Mouse (Mus musculus): ENCODE data around the gene Slc37a4. TPM values are rescaled to one million over a fixed set of nuclear protein-coding genes. Genes with fewer than 3 reads are reported as not detected.
"Not testable (repeated sequence)": the region's sequence is repeated elsewhere in the genome, so short reads cannot be mapped to it uniquely, and the experiment has no call there.

Slc37a4 gene
- total RNA-seq (2021) = 21.4 and 27.1 TPM in 2 replicates
- long read RNA-seq, transcript Slc37a4-201 (8 exons, 2,086 nt) = major isoform, 190 of 230 reads
- long read RNA-seq, partial matches to known transcripts = 13 of 230 reads
- long read RNA-seq, other reads (novel, unspliced or antisense) = 19 of 230 reads

GRCm38 (mm10) chr9:44396684-44397411, at the start of gene Slc37a4:
Gene Slc37a4, plus strand, starts transcription at chr9:44396852.
- DNase-seq = peak; percentile 95

DNA sequence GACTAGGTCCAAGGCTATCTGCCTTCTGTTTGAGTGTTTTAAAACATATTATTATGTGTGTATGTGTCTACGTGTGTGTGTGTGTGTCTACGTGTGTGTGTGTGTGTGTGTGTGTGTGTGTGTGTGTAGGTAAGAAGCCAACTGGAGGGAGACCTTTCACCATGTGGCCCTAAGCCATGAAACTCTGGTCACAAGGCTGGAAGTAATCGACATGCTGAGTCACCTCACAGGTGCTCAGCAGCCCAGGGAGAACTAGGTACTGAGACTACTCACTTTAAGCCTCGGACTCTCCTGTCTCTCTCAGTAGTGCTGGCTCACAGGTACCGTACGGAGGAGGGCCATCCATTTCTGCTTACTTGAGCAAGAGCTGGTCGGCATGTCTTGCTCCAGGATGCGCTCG, 49.5 kb upstream of the Slc37a4 start:
- no peak for DNase-seq

DNA sequence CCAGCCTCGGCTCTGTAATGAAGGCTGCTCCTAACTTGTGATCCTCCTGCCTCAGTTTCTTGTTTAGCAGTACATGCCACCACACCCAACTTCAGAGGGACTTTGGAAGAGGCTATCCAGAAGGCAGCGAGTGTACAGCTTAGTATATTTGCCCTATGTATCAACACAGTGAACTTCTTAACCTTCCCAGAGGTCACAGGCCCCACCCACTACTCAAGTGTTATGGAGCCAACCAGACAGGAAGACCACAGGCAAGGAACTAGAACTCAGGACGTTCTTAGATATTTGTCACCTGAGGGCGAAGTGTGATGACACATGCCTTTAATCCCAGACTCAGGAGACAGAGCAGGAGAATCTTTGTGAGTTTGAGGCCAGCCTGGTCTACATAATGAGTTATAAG, 49.0 kb upstream of the Slc37a4 start:
- DNase-seq = no peak

DNA sequence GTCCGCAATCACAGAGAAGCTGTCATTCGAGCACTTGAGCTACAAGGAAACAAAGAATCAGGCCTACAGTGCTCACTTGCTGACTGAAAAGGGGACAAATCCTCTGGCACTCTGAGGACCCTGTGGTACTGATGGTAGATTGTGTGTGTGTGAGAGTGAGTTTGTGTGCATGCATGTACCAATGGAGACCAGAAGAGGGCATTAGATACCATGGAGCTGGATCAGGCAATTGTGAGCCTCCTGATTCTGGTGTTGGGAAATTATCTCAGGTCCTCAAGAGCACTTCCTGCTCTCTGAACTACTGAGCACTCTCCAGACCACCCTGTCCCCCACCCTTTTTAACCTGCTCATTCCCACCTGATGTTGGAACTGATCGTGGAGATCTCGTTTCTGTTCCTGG, 48.1 kb upstream of the Slc37a4 start:
- DNase-seq = no peak

DNA sequence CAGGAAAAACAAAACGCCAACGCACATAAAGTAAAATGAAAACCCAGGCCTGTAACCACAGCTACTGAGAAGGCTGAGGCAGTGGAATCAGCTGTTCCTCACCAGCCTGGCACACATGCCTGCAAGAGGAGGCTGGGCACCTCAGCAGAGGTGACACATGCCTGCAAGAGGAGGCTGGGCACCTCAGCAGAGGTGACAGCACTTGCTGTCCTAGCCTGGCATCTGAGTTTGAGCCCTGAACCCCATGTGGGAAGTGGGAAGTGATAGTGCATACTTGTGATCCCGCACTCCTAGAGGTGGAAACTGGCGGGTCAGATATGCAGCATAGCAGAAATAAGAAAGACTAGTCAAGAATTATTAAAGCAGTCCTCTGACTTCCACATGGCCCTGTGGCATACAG, 45.3 kb upstream of the Slc37a4 start:
- no peak for DNase-seq

DNA sequence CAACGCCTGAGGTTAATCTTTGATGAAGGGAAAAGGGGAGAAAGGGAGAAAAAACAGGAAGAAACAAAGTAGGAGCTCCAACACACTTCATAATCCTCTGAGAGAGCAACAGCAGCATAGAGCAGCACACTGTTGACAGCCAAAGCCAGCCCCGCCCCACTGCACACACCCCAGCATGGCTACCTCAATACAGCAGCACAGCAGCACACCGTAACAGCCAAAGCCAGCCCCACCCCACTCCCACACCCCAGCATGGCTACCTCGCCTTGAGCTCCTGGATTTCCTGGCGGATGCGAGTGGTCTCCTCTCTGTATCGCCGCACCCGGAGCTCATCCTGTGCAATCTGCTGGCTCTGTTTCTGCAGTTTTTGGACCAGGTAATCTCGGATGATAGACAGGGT, 44.3 kb upstream of the Slc37a4 start:
- no peak for DNase-seq

- DNase-seq = peak; percentile 28
Observed at GRCm38 (mm10) chr9:44353142-44353541, 43.5 kb upstream of the Slc37a4 start.

DNA sequence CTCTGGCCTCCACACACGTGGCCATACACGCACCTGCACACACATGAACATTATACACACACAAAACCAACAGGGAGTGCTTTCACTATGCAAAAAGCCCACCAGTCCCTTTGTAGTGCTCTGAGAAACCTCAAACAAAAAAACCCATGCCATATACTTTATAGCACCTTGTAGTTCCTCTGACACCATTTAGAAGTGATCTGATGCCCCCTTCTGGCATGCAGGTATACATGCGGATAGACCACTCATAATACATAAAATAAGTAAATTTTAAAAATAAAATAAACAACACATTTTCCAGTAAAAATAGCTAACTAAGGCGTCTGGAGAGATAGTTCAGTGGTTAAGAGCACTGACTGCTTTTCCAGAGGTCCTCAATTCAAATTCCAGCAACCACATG, 39.4 kb upstream of the Slc37a4 start:
- no peak for DNase-seq

DNA sequence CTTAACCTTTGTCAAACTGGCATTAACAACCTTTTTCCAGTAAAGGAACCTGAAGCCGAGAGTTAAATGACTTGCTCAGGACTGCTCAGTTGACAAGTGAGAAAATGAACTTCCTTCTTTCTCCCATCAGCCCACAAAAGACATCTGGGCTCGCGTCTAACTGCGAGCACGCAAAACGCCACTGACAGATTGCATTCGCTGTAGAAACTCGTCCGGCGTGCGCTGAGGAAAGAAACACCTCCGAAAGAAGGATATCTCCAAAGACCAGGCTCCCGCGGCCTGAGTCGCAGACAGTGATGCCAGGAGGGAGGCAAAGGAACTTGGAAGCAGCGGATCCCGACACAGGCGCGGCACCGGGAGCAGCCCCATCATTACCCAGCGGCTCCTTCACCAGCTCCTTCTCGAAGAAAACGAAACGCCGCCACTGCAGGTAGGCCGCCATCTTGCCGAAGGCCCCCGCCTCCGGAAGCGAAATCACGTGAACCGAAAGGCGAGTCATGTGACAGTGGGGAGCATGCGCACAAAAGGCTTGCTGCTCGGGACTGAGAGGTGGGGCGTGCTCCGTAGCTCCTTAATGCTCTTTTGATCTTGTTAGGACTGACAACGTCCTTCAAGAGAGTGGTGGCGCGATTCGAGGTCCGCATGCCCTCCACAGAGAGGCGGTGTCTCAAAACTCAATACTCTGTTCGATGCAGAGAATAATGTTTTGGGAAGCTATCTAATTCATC, 35.3 kb upstream of the Slc37a4 start, which contains the start of gene Vps11:
Vps11 (minus strand) TSS at position 481 of the 728 bp plus-strand sequence.
- peak; percentile 94 for DNase-seq

GRCm38 (mm10) chr9:44361931-44362330, 34.7 kb upstream of the Slc37a4 start:
- not testable (repeated sequence) for DNase-seq

DNA sequence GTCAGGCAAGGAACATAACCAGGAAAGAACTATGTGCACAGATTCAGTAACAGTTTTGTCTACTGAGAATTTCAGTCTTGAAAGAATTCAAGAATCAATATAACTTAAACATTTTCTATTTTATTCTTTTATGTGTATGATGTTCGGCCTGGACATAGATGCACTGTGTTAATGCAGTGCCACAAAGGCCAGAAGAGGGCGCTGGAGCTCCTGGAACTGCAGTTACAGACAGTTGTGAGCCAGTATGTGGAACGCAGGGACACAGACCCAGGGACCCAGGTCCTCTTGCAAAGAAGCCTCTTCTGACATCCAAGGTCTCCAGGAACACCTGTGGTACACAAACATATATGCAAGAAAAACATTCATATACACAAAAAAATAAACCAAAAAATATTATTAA, 32.2 kb upstream of the Slc37a4 start:
- no peak for DNase-seq

DNA sequence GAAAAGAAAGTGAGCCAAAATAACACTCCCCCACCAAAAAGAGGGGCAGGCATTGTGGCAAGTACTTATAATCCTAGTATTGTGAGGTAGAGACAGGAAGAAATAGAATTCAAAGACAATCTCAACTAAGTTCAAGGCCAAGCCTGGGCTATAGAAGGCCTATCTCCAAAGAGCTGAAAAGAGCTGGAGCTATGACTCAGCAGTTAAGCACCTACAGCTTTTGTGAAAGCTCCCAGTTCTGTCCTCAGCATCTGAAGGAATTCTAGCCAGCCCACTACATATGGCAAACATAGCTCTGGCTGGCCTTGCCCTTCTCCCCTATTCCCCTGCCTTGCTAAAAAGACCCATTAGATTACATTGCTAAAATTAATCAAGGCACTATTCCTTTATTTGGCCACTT, 23.3 kb upstream of the Slc37a4 start:
- no peak for DNase-seq

- DNase-seq = no peak
Observed at GRCm38 (mm10) chr9:44376141-44376540, 20.5 kb upstream of the Slc37a4 start.

DNA sequence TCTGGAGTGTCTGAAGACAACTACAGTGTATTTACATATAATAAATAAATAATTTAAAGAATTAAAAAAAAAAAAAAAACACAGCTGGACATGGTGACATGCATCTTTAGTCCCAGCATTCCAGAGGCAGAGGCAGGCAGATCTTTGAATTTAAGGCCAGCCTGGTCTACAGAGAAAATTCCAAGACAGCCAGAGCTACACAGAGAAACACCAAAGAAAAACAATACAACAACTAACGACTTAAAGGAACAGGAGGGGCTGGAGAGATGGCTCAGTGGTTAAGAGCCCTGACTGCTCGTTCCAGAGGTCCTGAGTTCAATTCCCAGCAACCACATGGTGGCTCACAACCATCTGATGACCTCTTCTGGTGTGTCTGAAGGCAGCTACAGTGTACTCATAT, 19.3 kb upstream of the Slc37a4 start:
- not testable (repeated sequence) for DNase-seq

DNA sequence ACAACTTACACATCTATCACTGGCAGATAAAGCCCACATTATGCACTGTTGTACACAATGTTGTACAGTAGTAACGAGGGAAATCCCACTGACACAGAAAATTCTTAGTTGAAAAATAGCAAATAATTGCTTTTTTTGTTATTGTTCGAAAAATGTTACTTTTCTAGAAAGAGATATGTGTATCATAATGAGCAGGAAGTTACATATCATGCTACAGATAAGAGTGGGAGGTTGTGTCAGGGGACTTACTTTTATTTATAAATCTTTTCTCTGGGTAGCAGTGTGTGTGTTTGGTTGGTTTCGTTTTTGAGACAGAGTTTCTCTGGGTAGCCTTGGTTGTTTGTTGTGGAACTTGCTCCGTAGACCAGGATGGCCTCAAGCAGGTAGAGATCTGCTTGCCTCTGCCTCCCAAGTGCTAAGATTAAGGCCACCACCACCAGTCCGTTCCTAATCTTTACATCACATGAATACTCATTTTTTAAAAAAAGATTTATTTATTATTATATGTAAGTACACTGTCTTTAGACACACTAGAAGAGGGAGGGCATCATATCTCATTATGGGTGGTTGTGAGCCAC, 18.4 kb upstream of the Slc37a4 start:
- DNase-seq = no peak

- peak; percentile 99 for DNase-seq
Observed at GRCm38 (mm10) chr9:44379054-44379834, 17.4 kb upstream of the Slc37a4 start, which contains the start of gene Hyou1. Gene Hyou1, plus strand, starts transcription at chr9:44379490.

DNA sequence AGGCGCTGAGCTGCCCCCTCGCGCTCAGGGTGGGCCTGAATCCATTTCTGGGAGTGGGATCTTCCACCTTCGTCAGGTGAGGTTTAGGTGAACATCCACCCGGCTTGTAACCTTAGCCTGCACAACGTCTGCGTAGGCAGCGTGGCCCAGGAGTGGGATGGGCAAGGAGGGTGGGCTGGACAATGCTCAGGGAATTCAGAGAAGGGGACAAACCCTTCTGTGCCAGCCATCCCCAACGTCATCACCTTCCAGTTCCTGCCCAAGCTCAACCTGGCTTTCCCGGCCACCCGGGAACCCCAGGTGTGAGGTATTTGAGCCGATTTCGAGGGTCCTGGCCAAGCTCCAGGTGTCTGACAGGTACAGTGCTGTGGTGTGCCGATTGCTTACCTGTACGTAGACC, 16.8 kb upstream of the Slc37a4 start:
- no peak for DNase-seq

- no peak for DNase-seq
Observed at GRCm38 (mm10) chr9:44384596-44384995, 12.1 kb upstream of the Slc37a4 start.

- no peak for DNase-seq
Observed at GRCm38 (mm10) chr9:44387221-44387620, 9.4 kb upstream of the Slc37a4 start.

- DNase-seq = no peak
Observed at GRCm38 (mm10) chr9:44389273-44389672, 7.4 kb upstream of the Slc37a4 start.

GRCm38 (mm10) chr9:44391466-44391865, 5.2 kb upstream of the Slc37a4 start:
- peak; percentile 80 for DNase-seq

DNA sequence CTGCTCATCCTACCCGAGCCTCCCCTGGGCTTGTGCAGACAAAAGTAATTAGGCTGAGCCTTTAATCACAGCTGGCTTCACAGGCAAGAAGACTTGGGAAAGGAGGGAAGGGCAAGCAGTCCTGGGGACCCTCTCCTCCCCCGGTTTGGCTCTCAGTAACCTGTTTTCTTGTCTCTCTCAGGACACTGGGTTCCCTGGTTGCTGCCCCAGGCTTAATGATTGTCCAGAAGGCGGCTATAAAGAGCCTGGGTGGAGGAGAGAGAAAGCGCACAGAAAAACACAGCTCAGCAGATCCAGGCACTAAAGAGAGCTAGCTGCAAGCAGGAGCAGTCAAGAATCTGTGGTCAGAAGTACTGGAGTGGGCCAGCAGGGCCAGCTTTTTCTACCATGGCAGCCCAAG, 1.4 kb downstream of the Slc37a4 start:
- DNase-seq = no peak

Data from adrenal gland, postnatal 25 days (tissue).